Mouse (Mus musculus) thymus, postnatal 25 days (tissue): ENCODE results near the gene C330007P06Rik.

Experiments
- DNase-seq: peaks from one replicate; pipeline ENCODE4 v3.0.0; 2022

Gene C330007P06Rik

DNA sequence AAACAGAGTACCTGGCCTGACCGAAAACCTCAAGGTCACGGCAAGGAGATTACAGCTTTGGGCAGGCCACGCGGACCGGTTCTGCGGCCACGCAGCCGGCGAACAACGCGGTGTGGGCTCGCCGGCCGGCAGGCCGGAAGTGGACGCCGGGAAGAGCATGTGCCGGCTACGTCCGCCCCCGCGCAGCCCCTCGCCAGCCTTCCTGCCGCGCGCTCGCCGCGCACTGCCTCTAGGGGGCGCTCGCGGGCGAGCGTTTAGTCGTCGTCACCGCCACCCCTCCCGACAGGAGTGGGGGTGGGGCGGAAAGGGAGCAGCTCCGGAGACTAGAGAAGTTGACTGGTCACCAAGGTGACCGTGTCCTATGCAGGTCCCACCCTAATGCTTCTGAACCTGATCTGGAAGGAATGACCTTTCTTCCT is 77.7 kb downstream of the C330007P06Rik start:
- DNase-seq = peak; percentile 84

DNA sequence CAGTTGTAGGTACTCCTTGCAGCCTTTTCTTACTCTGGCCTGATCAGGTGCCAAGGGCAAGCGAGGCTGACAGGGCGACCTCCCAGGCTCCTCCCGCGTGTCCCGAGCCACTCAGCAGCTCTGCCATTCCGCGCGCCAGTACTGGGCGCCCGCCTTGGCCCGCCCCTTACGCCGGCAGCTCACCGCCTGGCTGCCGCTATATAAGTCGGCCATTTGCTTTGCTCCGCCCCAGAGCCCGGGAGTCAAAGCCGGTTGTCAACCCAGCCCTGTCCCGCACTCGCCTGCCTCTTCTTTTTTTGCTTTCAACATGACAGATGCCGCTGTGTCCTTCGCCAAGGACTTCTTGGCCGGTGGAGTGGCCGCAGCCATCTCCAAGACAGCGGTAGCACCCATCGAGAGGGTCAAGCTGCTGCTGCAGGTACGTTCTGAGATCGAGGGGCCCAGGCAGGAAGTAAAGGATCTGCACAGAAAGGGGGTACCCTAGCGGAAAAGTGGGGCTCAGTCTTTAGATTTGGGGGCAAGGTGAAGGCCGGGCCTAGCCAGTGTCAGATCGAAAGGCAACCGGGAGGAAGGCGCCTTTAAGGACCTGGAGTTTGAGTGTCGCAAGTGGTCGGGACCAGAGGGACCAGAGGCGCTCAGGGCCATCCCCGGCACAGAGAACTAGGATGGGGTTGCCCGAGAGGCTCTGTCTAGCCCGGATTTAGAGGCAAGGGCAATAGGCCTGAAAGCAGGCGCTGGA is 78.3 kb downstream of the C330007P06Rik start, which contains the start of gene Slc25a5:
Gene Slc25a5, plus strand, starts transcription at position 228 of the 739 bp plus-strand sequence.
- DNase-seq = peak; percentile 86

DNA sequence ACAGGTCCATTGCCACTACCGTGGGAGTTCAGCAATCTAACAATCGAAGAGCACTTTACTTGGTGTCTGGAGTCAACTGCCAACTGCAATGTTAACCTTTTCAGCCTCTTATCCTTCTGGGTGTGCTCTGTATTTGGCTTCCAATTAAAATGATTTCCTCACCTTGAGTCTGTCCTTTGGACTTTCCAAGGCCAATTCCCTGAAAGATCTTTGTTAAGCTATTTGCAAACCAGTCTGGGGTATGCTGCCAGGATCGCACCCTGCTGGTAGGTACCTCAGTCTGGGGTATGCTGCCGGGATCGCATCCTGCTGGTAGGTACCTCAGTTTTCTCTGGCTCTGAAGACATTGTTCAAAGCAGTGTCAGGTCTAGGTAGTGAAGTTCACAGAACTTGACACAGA is 79.3 kb downstream of the C330007P06Rik start:
- no peak for DNase-seq

DNA sequence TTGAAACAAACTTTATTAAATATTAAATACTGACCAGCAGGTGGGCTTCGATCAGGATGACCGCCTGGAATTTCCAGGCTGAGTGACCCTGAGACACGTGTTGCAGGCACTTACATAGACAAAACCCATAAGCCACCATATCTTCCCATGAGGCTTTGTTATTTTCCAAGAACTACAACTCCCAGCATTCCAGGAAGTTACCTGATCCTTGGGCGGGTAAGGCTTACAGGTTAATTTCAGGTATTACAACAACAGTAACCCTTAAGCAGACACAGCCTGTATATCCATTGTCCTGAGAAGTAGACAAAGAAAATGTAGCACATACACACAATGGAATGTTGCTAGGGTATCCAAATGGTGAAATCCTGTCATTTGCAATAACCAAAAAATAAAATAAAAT is 84.6 kb downstream of the C330007P06Rik start:
- DNase-seq = no peak

DNA sequence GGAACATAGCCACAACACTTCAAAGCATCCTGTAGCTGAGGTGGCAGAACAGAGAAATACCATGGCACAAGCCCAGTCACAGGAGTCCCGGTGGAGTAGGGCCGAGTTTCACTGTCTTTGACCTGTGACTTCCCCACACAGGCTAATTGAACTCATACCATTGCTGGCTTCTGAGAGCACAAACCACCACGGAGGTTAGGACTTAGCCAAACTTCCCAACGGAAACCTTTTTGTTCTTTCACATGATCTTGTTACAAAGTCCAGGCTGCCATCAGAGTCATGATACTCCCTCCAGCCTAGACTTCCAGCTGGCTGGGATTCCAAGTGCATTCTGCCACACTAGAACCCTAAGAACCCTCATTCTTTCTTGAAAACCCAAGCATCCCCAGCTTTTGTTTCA is 96.2 kb downstream of the C330007P06Rik start:
- DNase-seq = no peak

DNA sequence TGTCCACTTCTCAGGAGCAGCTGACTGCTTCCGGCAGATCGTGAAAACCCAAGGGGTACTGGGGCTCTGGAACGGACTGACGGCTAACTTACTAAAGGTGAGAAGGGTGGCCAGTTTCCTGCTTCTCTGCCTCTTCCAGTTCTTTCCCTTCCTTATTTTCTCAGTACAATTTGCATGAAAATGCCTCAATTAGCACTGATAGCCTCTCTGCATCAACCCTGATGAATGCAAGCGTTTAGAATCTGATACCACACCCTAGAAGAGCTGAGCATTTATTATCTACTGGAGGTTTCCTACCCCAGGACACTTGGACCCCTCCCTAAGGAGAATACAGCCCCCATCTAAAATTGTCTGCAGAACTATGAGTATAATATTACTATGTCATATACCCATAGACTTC is 98.4 kb downstream of the C330007P06Rik start:
- DNase-seq = no peak
